ENCODE assay signal across 8 mouse cellular contexts in the genomic region with DNA sequence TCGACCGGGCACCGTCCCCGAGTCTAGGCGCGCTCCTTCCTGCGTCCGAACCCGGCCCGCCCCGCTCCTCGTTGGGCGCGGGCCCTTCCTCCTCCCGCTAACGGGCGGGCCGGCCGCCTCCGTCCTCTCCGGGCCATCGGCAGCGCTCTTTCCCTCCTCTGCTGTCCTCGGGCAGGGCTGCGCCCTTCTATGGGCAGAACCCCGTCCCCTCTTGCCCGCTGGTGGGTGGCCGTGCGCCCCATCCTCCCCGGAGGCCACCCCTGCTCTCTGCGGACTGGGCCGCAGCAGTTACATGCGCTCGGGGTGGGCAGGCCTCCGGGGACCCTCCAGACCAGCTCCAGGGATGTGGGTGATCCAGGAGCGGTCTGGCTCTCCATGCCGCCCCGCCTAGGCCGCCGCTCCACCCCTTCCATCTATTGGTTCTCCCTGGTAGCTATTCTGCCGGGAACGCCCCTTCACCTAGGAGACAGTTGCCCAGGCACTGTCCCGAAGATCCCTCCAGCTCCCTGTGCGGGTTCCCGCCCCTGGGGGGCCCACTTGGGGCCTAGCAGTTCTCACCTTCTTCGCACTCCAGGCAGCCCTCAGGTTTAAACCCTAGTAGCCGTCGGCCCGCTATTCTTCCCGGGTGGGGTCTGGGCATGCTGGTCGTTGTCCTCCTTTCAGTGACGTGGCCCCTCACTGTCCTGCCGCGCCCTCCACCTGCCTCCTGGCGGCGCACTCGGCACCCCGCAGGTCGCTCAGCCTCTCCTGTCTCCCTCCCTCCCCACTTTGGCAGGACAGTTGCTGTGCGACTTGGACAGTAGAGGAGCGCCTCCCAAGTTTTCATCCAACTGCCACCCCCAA. TPM values are rescaled to one million over a fixed set of nuclear protein-coding genes. Genes with fewer than 3 reads are reported as not detected.
DNase-seq lines count a peak whose midpoint lies in the region; ATAC-seq lines count a peak whose summit lies in the region.

No protein-coding gene starts in this region.

- H3K4me3 ChIP-seq in hindbrain, embryonic 10.5 days, result peak overlapping the region; percentile 99
- peak overlapping the region; percentile 60 for H3K4me3 ChIP-seq in lung, embryonic 16.5 days (ENCODE audit: low read length)

- peak; percentile 76 for ATAC-seq in frontal cortex, adult (ENCODE audit: low TSS enrichment)
- peak; percentile 91 for ATAC-seq in lung, embryonic 16.5 days (ENCODE audit: low read depth)

- H3K9ac ChIP-seq in lung, embryonic 16.5 days (ENCODE audit: low read length), result peak overlapping the region; percentile 69

- DNase-seq in Muller cell, postnatal 12 days (ENCODE audit: inconsistent ontology term), result peak; percentile 95
- DNase-seq in cerebellum, adult 9-10 months, result peak; percentile 94
- peak; percentile 93 for DNase-seq in hindbrain, embryonic 10.5 days (ENCODE audit: low spot score)
- peak; percentile 89 for DNase-seq in layer of hippocampus, adult 9-11 months
- peak; percentile 86 for DNase-seq in ovary, postnatal 10 days (ENCODE audit: low spot score)
- DNase-seq in thymus, postnatal 0 days (ENCODE audit: low spot score), result peak; percentile 68

- peak overlapping the region; percentile 97 for H3K27ac ChIP-seq in hindbrain, embryonic 10.5 days
- peak overlapping the region; percentile 85 for H3K27ac ChIP-seq in lung, embryonic 16.5 days (ENCODE audit: low read length)

- under 1% methylated on average over 61 of the region's 61 CpGs for WGBS in hindbrain, embryonic 10.5 days
- under 1% methylated on average over 60 of the region's 61 CpGs for WGBS in lung, embryonic 16.5 days

- H3K27me3 ChIP-seq in hindbrain, embryonic 10.5 days (ENCODE audit: insufficient read depth, poor library complexity, severe bottlenecking), result no peaks in the 10 kb centered on the region
- peaks cover 2% of the 10 kb centered on the region; the same call in 1 of the 2 replicates for H3K27me3 ChIP-seq in lung, embryonic 16.5 days (ENCODE audit: control insufficient read depth, insufficient read depth, low read depth, low read length)

- H3K9me3 ChIP-seq in hindbrain, embryonic 10.5 days, result no peaks in the 10 kb centered on the region
- H3K9me3 ChIP-seq in lung, embryonic 16.5 days (ENCODE audit: control insufficient read depth, low read length), result no peaks in the 10 kb centered on the region

- H3K4me1 ChIP-seq in hindbrain, embryonic 10.5 days (replicated peaks), result peaks cover 23% of the 10 kb centered on the region
- H3K4me1 ChIP-seq in lung, embryonic 16.5 days (replicated peaks; ENCODE audit: control insufficient read depth, insufficient read depth, low read length), result peaks cover 11% of the 10 kb centered on the region

- H3K36me3 ChIP-seq in hindbrain, embryonic 10.5 days, result peaks cover 45% of the 10 kb centered on the region
- H3K36me3 ChIP-seq in lung, embryonic 16.5 days (ENCODE audit: control insufficient read depth, insufficient read depth, low read length), result peaks cover 30% of the 10 kb centered on the region

- H3K4me2 ChIP-seq in lung, embryonic 16.5 days (ENCODE audit: low read depth, low read length), result peak overlapping the region; percentile 95

RNA-seq across cellular contexts. Expression of a gene that starts 1.2 kb away (rescaled TPM):
- polyA plus RNA-seq in hindbrain, embryonic 10.5 days (2016; fragmentation: Nextera tagmentation; extraction: Ambion mirVana), result 111 and 114 TPM in 2 replicates
- polyA plus RNA-seq in lung, embryonic 16.5 days (2015; fragmentation: Nextera tagmentation; extraction: Ambion mirVana), result 60.8 and 62.3 TPM in 2 replicates
- 47.9 and 56.2 TPM in 2 replicates for polyA plus RNA-seq in thymus, postnatal 0 days (2015; fragmentation: Nextera tagmentation; extraction: Ambion mirVana)

RNA-seq across cellular contexts. Expression of a gene that starts 21.2 kb away (rescaled TPM):
- 49.1 and 56.2 TPM in 2 replicates for polyA plus RNA-seq in hindbrain, embryonic 10.5 days (2016; fragmentation: Nextera tagmentation; extraction: Ambion mirVana)
- 14.8 and 17.6 TPM in 2 replicates for polyA plus RNA-seq in lung, embryonic 16.5 days (2015; fragmentation: Nextera tagmentation; extraction: Ambion mirVana)
- polyA plus RNA-seq in thymus, postnatal 0 days (2015; fragmentation: Nextera tagmentation; extraction: Ambion mirVana), result 7.0 and 8.6 TPM in 2 replicates

RNA-seq across cellular contexts. Expression of a gene that starts 45.0 kb away (rescaled TPM):
- 73.7 and 79.2 TPM in 2 replicates for polyA plus RNA-seq in hindbrain, embryonic 10.5 days (2016; fragmentation: Nextera tagmentation; extraction: Ambion mirVana)
- 70.4 and 70.9 TPM in 2 replicates for polyA plus RNA-seq in lung, embryonic 16.5 days (2015; fragmentation: Nextera tagmentation; extraction: Ambion mirVana)
- polyA plus RNA-seq in thymus, postnatal 0 days (2015; fragmentation: Nextera tagmentation; extraction: Ambion mirVana), result 47.6 and 55.3 TPM in 2 replicates

Comparison
In these comparisons a context has a peak if more than half of its experiments do, and no peak if none do; other contexts are left out.
1. Peak in every context shown above with its lines: DNase-seq, ATAC-seq, H3K4me3 ChIP-seq and H3K27ac ChIP-seq.